Mouse (Mus musculus) bone marrow, adult 2 months (tissue): ENCODE measurements around the gene Dusp3.

Experiments used
- CTCF ChIP-seq: fragments of 200-500 bp; IDR thresholded peaks from 2 replicates; pipeline ENCODE4 v1.5.1; 2011; ENCODE audit warnings: low read length, control low read depth; ENCODE audit not compliant: control insufficient read depth, insufficient read depth
- POLR2A ChIP-seq: fragments of 200-500 bp; IDR thresholded peaks from 2 replicates; pipeline ENCODE4 v1.6.1; 2011; ENCODE audit warnings: low read depth, mild to moderate bottlenecking, control low read depth, low read length, borderline replicate concordance; ENCODE audit not compliant: control insufficient read depth

DNA sequence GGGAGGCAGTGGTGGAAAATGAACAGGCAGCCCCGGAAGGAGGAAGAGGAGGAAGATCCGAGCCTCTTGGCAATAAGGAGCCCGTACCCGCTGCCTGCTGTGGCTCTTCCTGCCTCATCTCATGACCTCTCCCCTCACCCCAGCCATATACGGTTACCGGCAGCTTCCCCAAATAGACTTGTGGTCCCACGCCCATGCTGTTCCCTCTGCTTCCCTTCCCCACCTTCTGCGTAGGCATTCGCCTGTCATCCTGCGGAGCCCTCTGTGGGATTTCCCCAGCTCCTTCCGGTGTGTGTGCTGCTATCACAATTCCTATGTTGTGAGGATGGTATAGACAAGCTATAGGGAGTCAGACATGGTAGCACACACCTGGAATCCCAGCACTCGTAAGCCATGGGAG, 5.0 kb downstream of the Dusp3 start:
- no peak for TF ChIP-seq CTCF
- no peak for TF ChIP-seq POLR2A
